Mouse (Mus musculus): ENCODE measurements around the gene Fam198a. TPM values are rescaled to one million over a fixed set of nuclear protein-coding genes. Genes with fewer than 3 reads are reported as not detected.

Fam198a gene
- polyA plus RNA-seq, 1 experiment from 2014 or later: 2.1 TPM

DNA sequence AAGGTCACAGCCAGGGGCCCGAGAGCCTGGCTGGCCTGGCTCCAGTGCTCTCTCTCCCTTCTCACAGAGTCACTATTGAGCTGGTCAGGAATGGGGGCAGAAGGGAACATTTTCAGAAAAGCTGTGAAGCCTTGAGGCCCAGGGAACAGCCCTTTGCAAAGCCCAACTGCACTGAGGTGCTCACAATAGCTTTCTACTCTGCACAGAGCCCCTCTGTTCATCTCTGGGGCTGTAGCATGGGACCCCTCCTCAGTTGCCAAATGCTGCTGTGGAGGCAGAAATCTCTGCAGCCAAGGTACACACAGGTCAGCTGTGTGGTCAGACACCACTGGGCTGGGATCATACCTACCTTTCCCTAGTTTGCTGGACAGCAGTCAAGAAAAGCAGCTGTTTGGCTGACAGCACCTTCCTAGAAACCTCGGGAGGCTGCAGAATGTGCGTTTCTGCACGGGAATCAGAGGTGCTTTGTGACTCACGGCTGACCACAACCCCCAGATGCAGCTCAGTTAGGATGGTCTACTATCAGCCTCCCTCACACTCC is 19.1 kb downstream of the Fam198a start:
- H3K9me3 ChIP-seq: no peaks in the 10 kb centered on the region
- ATAC-seq (ENCODE audit: low FRiP score, low read depth): no peak
- H3K27me3 ChIP-seq: no peaks in the 10 kb centered on the region
- peak overlapping the region; percentile 57 for H3K27ac ChIP-seq (replicated peaks)
- H3K4me1 ChIP-seq (replicated peaks): no peaks in the 10 kb centered on the region
- no peak overlapping the region for H3K9ac ChIP-seq
- WGBS: 54% methylated on average over 5 of the region's 5 CpGs
- H3K4me2 ChIP-seq: no peak overlapping the region
- no peak overlapping the region for H3K4me3 ChIP-seq
- no peaks in the 10 kb centered on the region for H3K36me3 ChIP-seq

DNA sequence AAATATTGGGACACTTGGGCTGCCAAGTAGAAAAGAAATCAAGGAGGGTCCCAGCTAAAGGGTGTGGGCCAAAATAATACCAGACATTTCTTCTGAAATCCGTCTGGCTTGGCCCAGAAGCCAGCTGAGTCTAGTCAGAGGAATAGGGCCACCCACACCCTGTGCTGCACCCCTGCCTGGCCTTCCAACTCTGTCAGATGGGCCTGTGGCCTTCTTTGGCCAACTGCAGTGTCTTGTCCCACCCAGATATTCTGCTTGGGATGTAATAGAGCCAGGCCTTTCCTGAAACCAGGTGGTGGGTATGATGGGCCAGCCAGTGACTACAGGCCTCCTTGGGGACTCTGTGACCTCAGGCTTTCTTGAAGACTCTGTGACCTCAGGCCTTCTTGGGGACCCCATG is 22.4 kb downstream of the Fam198a start:
- Histone ChIP-seq H3K9ac (no peak overlapping the region), H3K4me1 (replicated peaks) (no peaks in the 10 kb centered on the region), H3K4me2 (no peak overlapping the region), H3K27ac (replicated peaks) (no peak overlapping the region), H3K9me3 (no peaks in the 10 kb centered on the region), H3K4me3 (no peak overlapping the region), H3K27me3 (no peaks in the 10 kb centered on the region), H3K36me3 (no peaks in the 10 kb centered on the region)
- no peak for ATAC-seq (ENCODE audit: low FRiP score, low read depth)
- 61% methylated on average over 1 of the region's 1 CpGs for WGBS

DNA sequence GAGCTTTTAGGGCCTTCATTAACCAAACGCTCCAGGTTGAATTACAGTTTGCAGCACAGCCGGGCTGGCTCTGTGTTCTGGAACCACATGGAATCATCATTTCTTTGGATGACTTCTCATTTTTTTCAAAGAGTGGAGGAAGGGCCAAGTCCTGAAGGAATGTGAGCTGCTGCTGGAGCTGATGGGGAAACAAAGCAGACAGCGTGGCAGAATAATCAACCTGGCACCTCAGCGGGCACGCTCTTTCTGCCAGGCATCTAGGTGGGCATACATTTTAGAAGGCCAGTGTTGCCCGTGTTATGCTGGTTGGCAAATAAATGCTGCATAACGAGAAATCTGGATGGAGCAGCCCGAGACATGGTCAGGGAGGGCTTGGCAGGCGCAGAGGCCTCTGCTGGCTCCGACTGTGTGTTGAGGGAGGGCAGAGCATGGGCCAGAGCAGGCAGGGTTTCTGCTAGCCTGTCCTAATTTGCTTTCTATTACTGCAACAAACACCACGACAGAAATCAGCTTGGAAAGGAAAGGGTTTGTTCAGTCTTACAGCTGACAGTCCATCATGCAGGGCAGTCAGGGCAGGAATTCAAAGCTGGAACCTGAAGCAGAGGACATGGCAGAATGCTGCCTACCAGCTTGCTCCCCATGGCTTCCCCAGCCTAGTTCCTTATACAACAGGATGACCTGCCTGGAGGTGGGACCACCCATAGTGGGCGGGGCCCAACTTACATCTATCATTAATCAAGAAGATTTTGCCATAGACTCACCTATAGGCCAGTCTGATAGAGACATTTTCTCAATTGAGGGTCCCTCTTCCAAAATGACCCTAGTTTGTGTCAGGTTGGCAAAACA is 23.6 kb downstream of the Fam198a start:
- no peak overlapping the region for H3K4me3 ChIP-seq
- H3K4me2 ChIP-seq: no peak overlapping the region
- no peak overlapping the region for H3K9ac ChIP-seq
- no peaks in the 10 kb centered on the region for H3K27me3 ChIP-seq
- no peaks in the 10 kb centered on the region for H3K36me3 ChIP-seq
- peak overlapping the region; percentile 43; the same call in 1 of the 2 replicates for H3K27ac ChIP-seq (replicated peaks)
- no peaks in the 10 kb centered on the region for H3K9me3 ChIP-seq
- no peaks in the 10 kb centered on the region for H3K4me1 ChIP-seq (replicated peaks)
- 74% methylated on average over 12 of the region's 12 CpGs for WGBS
- peak; percentile 65; the same call in 1 of the 2 replicates for ATAC-seq (ENCODE audit: low FRiP score, low read depth)

DNA sequence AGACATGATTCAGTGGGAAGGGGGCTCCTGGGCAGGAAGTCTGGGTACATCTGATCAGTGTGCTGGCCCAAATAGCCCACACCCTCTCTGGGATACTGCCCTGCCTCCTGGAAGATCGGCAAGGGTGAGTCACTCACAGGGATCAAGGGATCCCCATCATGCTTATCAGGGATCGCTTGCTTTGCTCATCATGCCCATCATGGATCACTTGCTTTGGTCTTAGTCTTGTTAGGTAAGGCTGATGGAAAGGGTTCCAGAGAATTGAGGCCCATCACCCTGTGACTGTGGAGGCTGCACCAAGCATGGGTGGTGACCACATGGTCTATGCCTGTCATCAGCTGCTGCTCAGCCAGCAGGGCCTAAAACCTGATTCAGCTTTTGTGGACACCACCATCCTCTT is 24.5 kb downstream of the Fam198a start:
- Histone ChIP-seq H3K27me3 (no peaks in the 10 kb centered on the region), H3K9ac (no peak overlapping the region), H3K4me2 (no peak overlapping the region), H3K9me3 (no peaks in the 10 kb centered on the region), H3K4me3 (no peak overlapping the region), H3K4me1 (replicated peaks) (no peaks in the 10 kb centered on the region), H3K27ac (replicated peaks) (no peak overlapping the region), H3K36me3 (no peaks in the 10 kb centered on the region)
- WGBS: 71% methylated on average over 2 of the region's 2 CpGs
- ATAC-seq (ENCODE audit: low FRiP score, low read depth): no peak

DNA sequence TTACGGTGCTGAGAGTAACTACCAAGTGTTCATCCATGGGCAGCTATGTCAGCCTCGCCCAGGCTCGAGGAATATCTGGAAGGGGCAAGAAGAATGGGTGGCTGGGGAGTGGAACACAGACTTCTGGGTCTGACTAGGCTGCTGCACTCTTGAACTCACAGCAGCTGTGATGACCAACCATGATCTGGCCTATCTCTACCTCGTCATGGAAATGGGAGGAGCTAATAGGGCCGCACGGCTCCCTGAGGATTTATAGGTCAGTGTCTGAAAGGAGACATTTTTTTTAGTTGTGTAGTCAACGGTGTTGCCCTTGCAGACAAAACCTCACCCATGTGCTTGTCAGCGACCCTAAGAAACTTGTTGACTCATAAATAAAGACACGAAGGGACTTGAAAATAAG is 30.3 kb downstream of the Fam198a start:
- no peak overlapping the region for H3K4me2 ChIP-seq
- H3K27me3 ChIP-seq: no peaks in the 10 kb centered on the region
- H3K4me3 ChIP-seq: no peak overlapping the region
- H3K9ac ChIP-seq: no peak overlapping the region
- WGBS: 84% methylated on average over 9 of the region's 9 CpGs
- no peaks in the 10 kb centered on the region for H3K9me3 ChIP-seq
- peaks cover 7% of the 10 kb centered on the region; the same call in 1 of the 2 replicates for H3K4me1 ChIP-seq (replicated peaks)
- no peaks in the 10 kb centered on the region for H3K36me3 ChIP-seq
- no peak for ATAC-seq (ENCODE audit: low FRiP score, low read depth)
- no peak overlapping the region for H3K27ac ChIP-seq (replicated peaks)

DNA sequence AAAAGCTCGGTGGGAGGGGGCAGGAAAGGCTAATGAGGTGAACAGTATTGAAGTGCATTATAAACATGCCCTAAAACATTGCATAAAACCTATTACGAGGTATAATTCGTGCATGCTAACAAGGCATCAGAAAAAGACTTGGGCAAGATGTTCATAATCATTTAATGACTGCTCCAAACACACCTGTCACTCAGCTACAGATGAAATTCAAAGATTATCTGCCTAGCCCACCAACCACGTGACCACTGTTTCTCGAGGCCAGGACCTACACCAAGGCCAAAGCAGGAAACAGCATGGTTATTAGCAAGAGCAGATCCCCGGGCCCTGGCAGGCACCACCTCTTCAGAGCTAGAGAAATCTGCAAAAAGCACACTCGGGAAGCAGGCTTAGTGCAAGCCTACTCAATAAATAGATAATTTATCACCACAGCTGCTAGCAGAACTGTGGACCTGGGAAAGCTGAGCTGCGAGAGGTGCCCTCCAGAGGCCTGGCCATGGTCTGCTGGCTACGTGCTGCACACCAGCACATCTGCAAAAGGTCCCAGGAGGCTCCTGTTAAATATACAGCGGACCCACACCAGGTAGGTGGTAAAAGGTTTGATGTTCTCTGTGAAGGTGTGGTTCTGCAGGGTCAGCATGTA is 30.8 kb downstream of the Fam198a start:
- Histone ChIP-seq H3K4me3 (no peak overlapping the region), H3K4me1 (replicated peaks) (peaks cover 7% of the 10 kb centered on the region; the same call in 1 of the 2 replicates), H3K4me2 (no peak overlapping the region), H3K36me3 (no peaks in the 10 kb centered on the region), H3K27me3 (no peaks in the 10 kb centered on the region), H3K9me3 (no peaks in the 10 kb centered on the region), H3K9ac (no peak overlapping the region), H3K27ac (replicated peaks) (no peak overlapping the region)
- no peak for ATAC-seq (ENCODE audit: low FRiP score, low read depth)
- 78% methylated on average over 10 of the region's 10 CpGs for WGBS

DNA sequence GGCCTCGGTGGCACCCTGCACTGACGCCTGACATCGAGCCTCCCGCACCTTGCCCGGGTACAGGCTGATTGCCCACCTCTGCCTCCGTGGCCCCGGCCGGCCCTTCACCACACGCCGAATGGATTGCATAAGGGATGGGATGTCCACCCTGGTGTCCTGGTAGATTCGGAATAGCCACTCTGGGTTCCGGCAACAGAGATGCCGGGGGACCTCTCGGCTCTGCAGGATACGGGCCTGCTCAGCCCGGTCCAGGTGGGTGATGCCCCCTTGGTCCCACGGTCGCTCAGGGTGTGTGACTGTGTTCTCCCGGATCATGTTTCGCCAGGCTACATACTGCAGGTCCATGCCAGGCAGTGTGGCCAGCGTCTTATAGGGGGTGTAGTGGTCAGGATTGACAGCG is 31.4 kb downstream of the Fam198a start:
- 95% methylated on average over 22 of the region's 22 CpGs for WGBS
- H3K9ac ChIP-seq: no peak overlapping the region
- H3K36me3 ChIP-seq: no peaks in the 10 kb centered on the region
- no peaks in the 10 kb centered on the region for H3K27me3 ChIP-seq
- H3K4me2 ChIP-seq: no peak overlapping the region
- ATAC-seq (ENCODE audit: low FRiP score, low read depth): no peak
- no peaks in the 10 kb centered on the region for H3K9me3 ChIP-seq
- no peak overlapping the region for H3K27ac ChIP-seq (replicated peaks)
- peaks cover 7% of the 10 kb centered on the region; the same call in 1 of the 2 replicates for H3K4me1 ChIP-seq (replicated peaks)
- no peak overlapping the region for H3K4me3 ChIP-seq

DNA sequence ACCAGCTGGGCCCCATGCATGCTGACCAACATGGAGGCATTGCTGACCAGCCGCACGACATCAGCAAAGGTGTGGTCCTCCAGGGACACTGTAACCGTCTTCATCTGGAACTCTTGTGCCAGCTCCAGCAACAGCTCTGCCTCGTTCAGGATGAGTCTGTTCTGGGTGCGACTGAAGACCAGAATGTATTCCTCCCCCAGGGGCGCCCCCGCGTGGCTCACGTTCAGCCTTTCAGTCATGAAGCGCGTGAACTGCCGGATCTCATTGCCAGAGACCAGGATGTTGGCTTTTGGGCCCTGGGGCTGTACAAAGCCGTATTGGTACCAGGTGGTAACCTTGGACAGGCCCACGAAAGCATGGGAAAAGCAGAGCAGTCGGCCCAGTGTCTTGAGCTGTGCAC is 31.9 kb downstream of the Fam198a start:
- no peak for ATAC-seq (ENCODE audit: low FRiP score, low read depth)
- H3K27me3 ChIP-seq: no peaks in the 10 kb centered on the region
- no peak overlapping the region for H3K9ac ChIP-seq
- H3K36me3 ChIP-seq: no peaks in the 10 kb centered on the region
- WGBS: 93% methylated on average over 15 of the region's 15 CpGs
- no peak overlapping the region for H3K27ac ChIP-seq (replicated peaks)
- H3K4me1 ChIP-seq (replicated peaks): peaks cover 7% of the 10 kb centered on the region; the same call in 1 of the 2 replicates
- H3K4me2 ChIP-seq: no peak overlapping the region
- no peak overlapping the region for H3K4me3 ChIP-seq
- no peaks in the 10 kb centered on the region for H3K9me3 ChIP-seq

DNA sequence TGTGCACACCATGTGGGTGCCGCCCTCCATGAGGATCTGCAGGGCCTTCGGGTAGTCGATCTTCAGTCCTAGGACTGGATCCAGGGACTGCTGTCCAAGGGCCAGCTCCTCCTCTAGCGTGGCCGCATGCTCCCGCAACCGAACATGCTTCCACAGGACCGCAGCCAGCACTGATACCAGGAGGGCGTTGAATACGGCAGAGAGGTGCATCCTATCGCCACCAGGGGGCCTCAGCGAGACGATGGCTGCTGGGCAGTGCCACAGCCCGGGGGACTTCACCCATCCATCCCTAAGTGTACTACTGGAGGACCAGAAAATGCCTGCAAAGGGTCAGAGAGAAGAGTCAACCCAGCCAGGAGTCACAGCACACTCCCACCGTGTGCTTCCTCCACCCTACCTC is 32.7 kb downstream of the Fam198a start:
- Histone ChIP-seq H3K4me2 (no peak overlapping the region), H3K27ac (replicated peaks) (no peak overlapping the region), H3K27me3 (no peaks in the 10 kb centered on the region), H3K4me1 (replicated peaks) (peaks cover 7% of the 10 kb centered on the region; the same call in 1 of the 2 replicates), H3K9ac (no peak overlapping the region), H3K36me3 (no peaks in the 10 kb centered on the region), H3K4me3 (no peak overlapping the region), H3K9me3 (no peaks in the 10 kb centered on the region)
- peak; percentile 32; the same call in 1 of the 2 replicates for ATAC-seq (ENCODE audit: low FRiP score, low read depth)
- 45% methylated on average over 15 of the region's 15 CpGs for WGBS

DNA sequence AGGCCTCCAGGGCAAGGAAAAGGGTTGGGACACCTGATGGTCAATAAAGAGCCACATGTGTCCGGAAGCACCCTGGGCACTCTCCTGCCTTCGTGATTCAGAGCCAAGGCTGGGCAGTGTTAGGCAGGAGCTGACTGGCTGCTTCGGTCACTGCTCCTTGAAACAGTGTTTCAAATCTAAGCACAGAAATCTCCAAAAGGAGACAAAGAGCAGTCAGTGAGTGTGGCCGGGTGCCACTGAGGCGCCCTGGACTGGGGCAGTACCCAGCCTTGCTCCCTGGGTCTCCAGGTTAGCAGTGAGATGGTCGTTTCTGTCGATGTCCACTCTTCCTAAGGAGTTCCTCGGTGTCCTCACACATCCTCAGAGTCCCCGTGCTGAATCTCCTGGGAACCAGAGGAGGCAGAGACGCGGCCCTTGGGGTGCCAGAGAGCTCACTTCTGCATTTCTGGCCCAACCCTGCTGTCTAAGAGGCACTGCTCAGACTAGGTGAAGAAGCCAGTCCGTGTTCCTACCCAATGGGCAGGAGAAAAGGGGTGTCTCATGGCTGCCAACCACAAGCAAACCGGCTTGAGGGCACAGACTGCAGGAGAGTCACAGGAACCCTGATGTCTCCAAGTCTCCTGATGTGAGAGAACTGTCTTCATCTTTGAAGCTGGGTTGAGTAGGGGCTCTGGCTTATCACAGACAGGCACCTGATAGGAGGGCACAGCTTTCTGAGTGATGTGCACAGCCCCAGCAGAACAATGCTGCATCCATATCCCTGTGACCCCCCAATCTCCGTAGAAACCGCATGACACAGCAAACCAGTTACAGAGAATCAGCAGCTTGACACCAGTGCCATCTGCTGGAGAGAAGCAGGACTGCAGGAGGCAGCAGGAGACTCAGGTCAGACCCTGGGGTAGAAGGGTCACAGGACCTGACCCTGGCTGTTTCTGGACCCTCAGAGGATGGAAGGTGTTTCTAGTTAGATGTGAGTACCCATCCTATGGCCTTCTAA is 34.0 kb downstream of the Fam198a start:
- ATAC-seq (ENCODE audit: low FRiP score, low read depth): no peak
- Histone ChIP-seq H3K27me3 (no peaks in the 10 kb centered on the region), H3K27ac (replicated peaks) (no peak overlapping the region), H3K4me3 (no peak overlapping the region), H3K36me3 (no peaks in the 10 kb centered on the region), H3K9ac (no peak overlapping the region), H3K4me2 (no peak overlapping the region), H3K4me1 (replicated peaks) (peaks cover 7% of the 10 kb centered on the region; the same call in 1 of the 2 replicates), H3K9me3 (no peaks in the 10 kb centered on the region)
- 71% methylated on average over 15 of the region's 15 CpGs for WGBS

DNA sequence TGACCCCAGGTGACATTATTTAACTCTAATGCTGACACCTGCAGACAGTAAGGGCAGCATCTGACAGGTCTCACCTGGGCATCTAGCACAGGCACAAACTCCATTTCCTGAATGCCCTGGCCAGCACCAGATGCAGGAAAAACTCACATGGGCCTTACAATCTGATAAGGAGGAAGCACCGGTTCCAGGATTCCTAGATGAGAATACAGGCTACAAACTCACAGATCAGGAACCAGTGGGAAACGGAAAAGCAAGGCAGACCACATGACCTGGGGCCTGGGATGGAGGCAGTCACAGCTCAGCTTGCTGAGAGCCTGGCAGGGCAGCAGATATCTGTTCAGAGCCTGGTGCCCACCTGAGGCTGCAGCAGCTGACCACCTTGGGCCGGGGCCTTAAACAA is 38.1 kb downstream of the Fam198a start:
- Histone ChIP-seq H3K4me3 (no peak overlapping the region), H3K9ac (no peak overlapping the region), H3K36me3 (no peaks in the 10 kb centered on the region), H3K9me3 (no peaks in the 10 kb centered on the region), H3K4me2 (no peak overlapping the region), H3K27ac (replicated peaks) (no peak overlapping the region), H3K27me3 (no peaks in the 10 kb centered on the region), H3K4me1 (replicated peaks) (peaks cover 8% of the 10 kb centered on the region)
- WGBS: 70% methylated on average over 3 of the region's 3 CpGs
- no peak for ATAC-seq (ENCODE audit: low FRiP score, low read depth)

Data from hindbrain, embryonic 15.5 days (tissue).